Mouse (Mus musculus) heart, postnatal 0 days (tissue): ENCODE data around the gene Gpc5.

Experiments used
- CTCF ChIP-seq: IDR thresholded peaks from 2 replicates; pipeline ENCODE4 v1.5.1; 2016; ENCODE audit warnings: antibody characterized with exemption, control low read depth, low read depth
- EP300 ChIP-seq: IDR thresholded peaks from 2 replicates; pipeline ENCODE4 v1.6.1; 2016; ENCODE audit warnings: antibody characterized with exemption, low read depth

GRCm38 (mm10) chr14:115057524-115057923 lies 34.5 kb upstream of the Gpc5 start:
- no peak for TF ChIP-seq CTCF
- TF ChIP-seq EP300: no peak
